Mouse (Mus musculus) bone marrow, adult 2 months (tissue): ENCODE results near the gene Ost4.

Experiments used
- CTCF ChIP-seq: fragments of 200-500 bp; IDR thresholded peaks from 2 replicates; pipeline ENCODE4 v1.5.1; 2011; ENCODE audit warnings: low read length, control low read depth; ENCODE audit not compliant: control insufficient read depth, insufficient read depth
- POLR2A ChIP-seq: fragments of 200-500 bp; IDR thresholded peaks from 2 replicates; pipeline ENCODE4 v1.6.1; 2011; ENCODE audit warnings: low read depth, mild to moderate bottlenecking, control low read depth, low read length, borderline replicate concordance; ENCODE audit not compliant: control insufficient read depth

DNA sequence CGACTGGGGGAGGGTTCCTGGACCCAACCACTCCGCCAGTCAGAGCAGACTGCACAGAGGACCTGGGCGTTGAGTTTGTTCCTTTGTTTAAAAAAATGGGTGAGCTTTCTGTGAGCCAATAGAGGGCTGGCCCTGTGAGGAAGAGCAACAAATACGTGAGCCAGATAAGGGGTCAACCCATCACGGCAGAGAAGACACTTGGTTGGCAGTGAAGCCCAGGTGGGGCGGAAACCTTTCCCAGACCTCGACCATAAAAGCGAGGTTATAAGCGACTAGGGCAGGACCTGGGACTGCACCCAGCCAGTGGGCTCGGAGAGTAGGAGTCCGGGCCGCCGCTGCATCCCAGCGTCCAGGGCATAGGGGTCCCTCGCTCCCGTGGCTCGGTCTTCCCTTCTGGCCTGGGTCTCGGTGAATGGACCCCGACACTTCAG is 20.2 kb downstream of the Ost4 start:
- TF ChIP-seq CTCF, result no peak
- TF ChIP-seq POLR2A, result peak; percentile 55; the same call in 1 of the 2 replicates
